ENCODE assay signal across 28 mouse cellular contexts in genomic region chr4:105335872-105336271, GRCm38 (mm10).
DNase-seq lines count a peak whose midpoint lies in the region; ATAC-seq lines count a peak whose summit lies in the region.
"Had no signal": no experiment of that assay in that cellular context is flagged by ENCODE, and none has a peak within 500 bp of the region (broad histone marks: within the 10 kb centered on the region; RNA-seq: fewer than 3 reads in every experiment).

No protein-coding gene starts in this region.

- WGBS in forebrain, embryonic 10.5 days, result 31% methylated on average over 1 of the region's 1 CpGs
- WGBS in forebrain, embryonic 15.5 days, result 0% methylated on average over 1 of the region's 1 CpGs
- 45% methylated on average over 1 of the region's 1 CpGs for WGBS in kidney, embryonic 14.5 days

- no peak for ATAC-seq in forebrain, embryonic 15.5 days (replicated peaks)
- no peak for ATAC-seq in kidney, embryonic 14.5 days (ENCODE audit: low FRiP score, low TSS enrichment)
- ATAC-seq: lung, postnatal 0 days had no signal

- no peaks in the 10 kb centered on the region for H3K36me3 ChIP-seq in forebrain, embryonic 10.5 days (replicated peaks)
- no peaks in the 10 kb centered on the region for H3K36me3 ChIP-seq in forebrain, embryonic 15.5 days
- no peaks in the 10 kb centered on the region for H3K36me3 ChIP-seq in kidney, embryonic 14.5 days (ENCODE audit: control insufficient read depth, insufficient read depth, low read length)
- H3K36me3 ChIP-seq: embryonic facial prominence, embryonic 10.5 days; embryonic facial prominence, embryonic 15.5 days; G1E; heart, embryonic 13.5 days; hindbrain, embryonic 15.5 days; limb, embryonic 10.5 days; limb, embryonic 15.5 days; liver, embryonic 13.5 days; stomach, embryonic 15.5 days had no signal

- no peaks in the 10 kb centered on the region for H3K9me3 ChIP-seq in forebrain, embryonic 10.5 days
- no peaks in the 10 kb centered on the region for H3K9me3 ChIP-seq in forebrain, embryonic 15.5 days
- H3K9me3 ChIP-seq in kidney, embryonic 14.5 days (ENCODE audit: control insufficient read depth, low read length), result no peaks in the 10 kb centered on the region
- H3K9me3 ChIP-seq: embryonic facial prominence, embryonic 10.5 days; embryonic facial prominence, embryonic 15.5 days; heart, embryonic 13.5 days; hindbrain, embryonic 15.5 days; limb, embryonic 10.5 days; limb, embryonic 15.5 days; liver, embryonic 13.5 days; stomach, embryonic 15.5 days had no signal

- H3K9ac ChIP-seq in forebrain, embryonic 15.5 days (replicated peaks), result no peak overlapping the region
- H3K9ac ChIP-seq in kidney, embryonic 14.5 days (ENCODE audit: low read depth, low read length), result no peak overlapping the region
- H3K9ac ChIP-seq: embryonic facial prominence, embryonic 15.5 days; heart, embryonic 13.5 days; hindbrain, embryonic 15.5 days; limb, embryonic 15.5 days; liver, embryonic 13.5 days; stomach, embryonic 15.5 days had no signal

- no peak overlapping the region for H3K4me2 ChIP-seq in forebrain, embryonic 15.5 days (replicated peaks)
- H3K4me2 ChIP-seq in kidney, embryonic 14.5 days (replicated peaks; ENCODE audit: low read depth, low read length), result no peak overlapping the region
- H3K4me2 ChIP-seq: embryonic facial prominence, embryonic 15.5 days; heart, embryonic 13.5 days; hindbrain, embryonic 15.5 days; limb, embryonic 15.5 days; liver, embryonic 13.5 days; stomach, embryonic 15.5 days had no signal

- no peak overlapping the region for H3K4me3 ChIP-seq in forebrain, embryonic 10.5 days
- no peak overlapping the region for H3K4me3 ChIP-seq in forebrain, embryonic 15.5 days
- H3K4me3 ChIP-seq in kidney, embryonic 14.5 days (ENCODE audit: low read length), result no peak overlapping the region
- H3K4me3 ChIP-seq: embryonic facial prominence, embryonic 10.5 days; embryonic facial prominence, embryonic 15.5 days; gastrocnemius, adult 2 months; heart, adult 2 months; heart, embryonic 13.5 days; hindbrain, embryonic 15.5 days; limb, embryonic 10.5 days; limb, embryonic 15.5 days; liver, embryonic 13.5 days; stomach, embryonic 15.5 days had no signal

- H3K27ac ChIP-seq in forebrain, embryonic 10.5 days, result peak overlapping the region; percentile 57
- H3K27ac ChIP-seq in forebrain, embryonic 15.5 days (replicated peaks), result no peak overlapping the region
- no peak overlapping the region for H3K27ac ChIP-seq in kidney, embryonic 14.5 days (ENCODE audit: low read depth, low read length)
- H3K27ac ChIP-seq: embryonic facial prominence, embryonic 15.5 days; gastrocnemius, adult 2 months; heart, adult 2 months; heart, embryonic 13.5 days; hindbrain, embryonic 15.5 days; kidney, postnatal 0 days; limb, embryonic 15.5 days; liver, embryonic 13.5 days; macrophage; stomach, embryonic 15.5 days had no signal

- no peak for DNase-seq in forebrain, embryonic 10.5 days (ENCODE audit: extremely low spot score, low spot score)
- DNase-seq in kidney, postnatal 14 days, result peak; percentile 18
- peak; percentile 55 for DNase-seq in retina, postnatal 1 day
- DNase-seq in retina, embryonic 14.5 days (ENCODE audit: low spot score), result no peak
- no peak for DNase-seq in left cerebral cortex, adult 11 months (ENCODE audit: low spot score)
- DNase-seq in layer of hippocampus, postnatal 25 days (ENCODE audit: extremely low spot score in 1 of 2, low spot score in 1 of 2), result no peak
- DNase-seq: adrenal gland, adult 8-10 months; cerebellum, adult 8-10 months; cerebellum, postnatal 25 days; gastrocnemius, adult 2 months; heart, adult 2 months; heart, postnatal 10 days; liver, embryonic 13.5 days; lung, adult 18-20 months; right cerebral cortex, postnatal 25 days had no signal

- no peaks in the 10 kb centered on the region for H3K27me3 ChIP-seq in forebrain, embryonic 10.5 days (ENCODE audit: poor library complexity, severe bottlenecking)
- H3K27me3 ChIP-seq in forebrain, embryonic 15.5 days, result no peaks in the 10 kb centered on the region
- no peaks in the 10 kb centered on the region for H3K27me3 ChIP-seq in kidney, embryonic 14.5 days (ENCODE audit: control insufficient read depth, insufficient read depth, low read length)
- H3K27me3 ChIP-seq: embryonic facial prominence, embryonic 15.5 days; heart, embryonic 13.5 days; hindbrain, embryonic 15.5 days; limb, embryonic 15.5 days; liver, embryonic 13.5 days; stomach, embryonic 15.5 days had no signal

- H3K4me1 ChIP-seq in forebrain, embryonic 10.5 days, result peaks cover 27% of the 10 kb centered on the region
- 0 out of 2 replicates have a peak, but pooled peaks cover 6% of the 10 kb centered on the region for H3K4me1 ChIP-seq in forebrain, embryonic 15.5 days
- no peaks in the 10 kb centered on the region for H3K4me1 ChIP-seq in kidney, embryonic 14.5 days (ENCODE audit: control insufficient read depth, insufficient read depth, low read length)
- H3K4me1 ChIP-seq: hindbrain, embryonic 15.5 days; liver, embryonic 13.5 days; stomach, embryonic 15.5 days had no signal

Comparison
In these comparisons a context has a peak if more than half of its experiments do, and no peak if none do; other contexts are left out.
1. DNase-seq: peak in kidney, postnatal 14 days (single experiment) and retina, postnatal 1 day (single experiment); none in forebrain, embryonic 10.5 days (single experiment), retina, embryonic 14.5 days (single experiment), left cerebral cortex, adult 11 months (single experiment) and layer of hippocampus, postnatal 25 days (0 of 2).